Mouse (Mus musculus) liver, adult 2 months (tissue): ENCODE measurements around the gene Dlg5. TPM values are rescaled to one million over a fixed set of nuclear protein-coding genes. Genes with fewer than 3 reads are reported as not detected.

Experiments used
- DNase-seq: peaks from one replicate; pipeline ENCODE4 v3.0.0-alpha.2; 2011; ENCODE audit warnings: low read depth, low spot score; ENCODE audit errors: extremely low read depth
- H3K27ac ChIP-seq: fragments of 200-500 bp; replicated peaks from 2 replicates; pipeline ENCODE4 v1.5.1; 2012; ENCODE audit warnings: low read depth, mild to moderate bottlenecking, control low read depth, inconsistent platforms, low read length; ENCODE audit not compliant: insufficient read depth
- H3K27me3 ChIP-seq: fragments of 200-500 bp; 2 replicates; pipeline ENCODE4 v1.6.1; 2012; ENCODE audit warnings: mild to moderate bottlenecking, moderate library complexity, low read length, inconsistent platforms; ENCODE audit not compliant: control insufficient read depth, insufficient read depth
- H3K36me3 ChIP-seq: fragments of 200-500 bp; 2 replicates; pipeline ENCODE4 v1.6.1; 2012; ENCODE audit warnings: low read length, inconsistent platforms; ENCODE audit not compliant: control insufficient read depth, insufficient read depth
- H3K4me1 ChIP-seq: fragments of 200-500 bp; 2 replicates; pipeline ENCODE4 v1.6.1; 2011; ENCODE audit warnings: low read length; ENCODE audit not compliant: control insufficient read depth, insufficient read depth
- H3K4me3 ChIP-seq: fragments of 200-500 bp; 2 replicates; pipeline ENCODE4 v1.5.1; 2011; ENCODE audit warnings: low read depth, mild to moderate bottlenecking, control low read depth, low read length, moderate library complexity; ENCODE audit not compliant: insufficient read depth
- H3K79me2 ChIP-seq: fragments of 200-500 bp; 2 replicates; pipeline ENCODE4 v1.6.1; 2012; ENCODE audit warnings: inconsistent platforms, mild to moderate bottlenecking, low read length, moderate library complexity; ENCODE audit not compliant: control insufficient read depth, insufficient read depth
- H3K9ac ChIP-seq: fragments of 200-500 bp; 2 replicates; pipeline ENCODE4 v1.6.1; 2012; ENCODE audit warnings: low read depth, mild to moderate bottlenecking, control low read depth, inconsistent platforms, low read length
- CTCF ChIP-seq: fragments of 200-500 bp; IDR thresholded peaks from 2 replicates; pipeline ENCODE4 v1.5.1; 2011; ENCODE audit warnings: low read depth, low read length, control low read depth
- POLR2A ChIP-seq: fragments of 200-500 bp; IDR thresholded peaks from 2 replicates; pipeline ENCODE4 v1.6.1; 2011; ENCODE audit warnings: low read length, control low read depth; ENCODE audit not compliant: insufficient read depth; ENCODE audit errors: extremely low read depth
- WGBS: fragments of 180-500 bp; shearing (Covaris S2); methylation state at CpG from one replicate; pipeline ENCODE4 v1.1.7; 2018; 5-methylcytosine and 5-hydroxymethylcytosine counted together
- polyA plus RNA-seq: library from polyadenylated mRNA; depleted of rRNA; stranded (reverse); fragments of >200 nt; gene quantifications from 2 replicates; pipeline ENCODE4 v1.2.3, GENCODE M21; 2012
- total RNA-seq: library from RNA; depleted of rRNA; stranded (reverse); fragments of >200 nt; gene quantifications from 2 replicates; pipeline ENCODE4 v1.2.3, GENCODE M21; 2014

Dlg5 gene
- total and polyA plus RNA-seq, 2 experiments: 2.4 to 4.0 TPM

GRCm38 (mm10) chr14:24182955-24183354 is 62.8 kb downstream of the Dlg5 start:
- H3K4me3 ChIP-seq: no peak overlapping the region
- H3K9ac ChIP-seq: no peak overlapping the region
- no peak overlapping the region for H3K27ac ChIP-seq
- H3K4me1 ChIP-seq: no peaks in the 10 kb centered on the region
- no peaks in the 10 kb centered on the region for H3K79me2 ChIP-seq
- no peak for DNase-seq
- no peaks in the 10 kb centered on the region for H3K27me3 ChIP-seq
- H3K36me3 ChIP-seq: no peaks in the 10 kb centered on the region
- WGBS: 83% methylated on average over 3 of the region's 3 CpGs
- TF ChIP-seq POLR2A: no peak
- no peak for TF ChIP-seq CTCF

- Histone ChIP-seq H3K4me1 (no peaks in the 10 kb centered on the region), H3K27me3 (no peaks in the 10 kb centered on the region), H3K36me3 (no peaks in the 10 kb centered on the region), H3K27ac (no peak overlapping the region), H3K4me3 (no peak overlapping the region), H3K9ac (no peak overlapping the region), H3K79me2 (no peaks in the 10 kb centered on the region)
- peak; percentile 38 for DNase-seq
- TF ChIP-seq POLR2A: no peak
- peak; percentile 85 for TF ChIP-seq CTCF
- WGBS: 37% methylated on average over 10 of the region's 10 CpGs
Measured at GRCm38 (mm10) chr14:24181811-24182506, 63.8 kb downstream of the Dlg5 start.

GRCm38 (mm10) chr14:24179466-24179991 is 66.2 kb downstream of the Dlg5 start:
- H3K79me2 ChIP-seq: no peaks in the 10 kb centered on the region
- no peak overlapping the region for H3K4me3 ChIP-seq
- H3K36me3 ChIP-seq: no peaks in the 10 kb centered on the region
- DNase-seq: no peak
- H3K27me3 ChIP-seq: no peaks in the 10 kb centered on the region
- no peaks in the 10 kb centered on the region for H3K4me1 ChIP-seq
- TF ChIP-seq POLR2A (no peak), CTCF (no peak)
- 91% methylated on average over 6 of the region's 6 CpGs for WGBS
- H3K27ac ChIP-seq: no peak overlapping the region
- no peak overlapping the region for H3K9ac ChIP-seq

- Histone ChIP-seq H3K9ac (no peak overlapping the region), H3K4me3 (no peak overlapping the region), H3K27ac (no peak overlapping the region), H3K4me1 (no peaks in the 10 kb centered on the region), H3K27me3 (no peaks in the 10 kb centered on the region), H3K36me3 (no peaks in the 10 kb centered on the region), H3K79me2 (no peaks in the 10 kb centered on the region)
- 93% methylated on average over 10 of the region's 10 CpGs for WGBS
- DNase-seq: no peak
- no peak for TF ChIP-seq POLR2A
- no peak for TF ChIP-seq CTCF
Measured at GRCm38 (mm10) chr14:24176609-24177008, 69.1 kb downstream of the Dlg5 start.

GRCm38 (mm10) chr14:24173326-24173725 is 72.4 kb downstream of the Dlg5 start:
- Histone ChIP-seq H3K79me2 (no peaks in the 10 kb centered on the region), H3K27me3 (no peaks in the 10 kb centered on the region), H3K36me3 (no peaks in the 10 kb centered on the region), H3K4me3 (no peak overlapping the region), H3K9ac (no peak overlapping the region), H3K4me1 (no peaks in the 10 kb centered on the region), H3K27ac (no peak overlapping the region)
- TF ChIP-seq POLR2A (no peak), CTCF (no peak)
- no peak for DNase-seq
- WGBS: 94% methylated on average over 6 of the region's 6 CpGs

- Histone ChIP-seq H3K79me2 (no peaks in the 10 kb centered on the region), H3K27ac (no peak overlapping the region), H3K27me3 (no peaks in the 10 kb centered on the region), H3K4me1 (no peaks in the 10 kb centered on the region), H3K36me3 (no peaks in the 10 kb centered on the region), H3K4me3 (no peak overlapping the region), H3K9ac (no peak overlapping the region)
- no peak for DNase-seq
- 81% methylated on average over 13 of the region's 13 CpGs for WGBS
- TF ChIP-seq CTCF (no peak), POLR2A (no peak)
Measured at GRCm38 (mm10) chr14:24171639-24172311, 73.9 kb downstream of the Dlg5 start.
